Mouse (Mus musculus) kidney, adult 18-20 months (tissue): ENCODE results near the gene Utp14a.
A peak's percentile ranks its signal among the peaks of the same experiment; 100 is the strongest.

Experiments used
- DNase-seq: peaks from one replicate; pipeline ENCODE4 v3.0.0; 2021

The Utp14a gene

DNA sequence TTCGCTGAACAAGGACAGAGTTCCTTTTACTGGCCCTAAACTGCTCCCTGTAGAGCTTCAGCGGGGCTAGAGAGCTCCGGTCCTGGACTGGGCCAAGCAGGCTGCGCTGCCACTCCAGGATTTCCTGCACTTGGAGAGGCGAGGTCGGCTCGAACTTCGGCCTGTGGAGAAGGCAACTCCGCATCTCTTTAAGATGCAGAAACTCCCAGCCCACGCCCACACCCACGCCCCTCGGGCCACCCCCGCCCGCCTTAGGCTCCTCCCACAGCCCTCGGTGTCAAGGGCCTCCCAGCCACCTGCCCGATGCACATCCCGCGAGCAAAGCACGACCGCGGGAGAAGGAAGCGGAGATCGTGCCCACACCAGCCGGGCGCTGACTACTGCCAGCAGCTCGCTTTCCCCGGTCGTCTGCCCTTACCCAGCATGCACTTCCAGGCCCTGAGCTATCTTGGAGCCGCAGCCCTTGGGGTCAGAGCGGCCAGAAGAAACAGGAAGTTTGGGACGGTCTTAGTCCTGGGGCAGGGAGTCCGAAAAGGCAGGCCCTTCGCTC, 57.9 kb downstream of the Utp14a start:
- DNase-seq: peak; percentile 89

DNA sequence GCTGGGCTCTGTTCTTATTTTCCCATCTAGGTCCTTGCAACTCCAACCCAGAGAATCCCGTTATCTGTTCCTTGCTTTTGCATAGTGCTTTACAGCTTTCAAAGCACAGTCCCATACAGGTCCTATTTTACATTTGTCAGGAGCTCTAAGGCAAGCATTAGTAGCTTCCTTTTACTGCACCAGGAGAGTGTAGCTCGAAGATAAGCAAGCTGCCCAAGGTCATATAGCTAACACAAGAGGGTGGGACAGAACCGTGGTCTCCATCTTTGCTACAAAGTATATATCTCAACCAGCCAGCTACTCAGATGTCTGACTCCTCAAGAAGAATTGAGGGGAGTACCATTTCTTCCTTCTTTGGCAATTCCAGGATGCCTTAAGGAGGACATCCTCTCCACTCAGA, 60.8 kb downstream of the Utp14a start:
- DNase-seq: no peak

DNA sequence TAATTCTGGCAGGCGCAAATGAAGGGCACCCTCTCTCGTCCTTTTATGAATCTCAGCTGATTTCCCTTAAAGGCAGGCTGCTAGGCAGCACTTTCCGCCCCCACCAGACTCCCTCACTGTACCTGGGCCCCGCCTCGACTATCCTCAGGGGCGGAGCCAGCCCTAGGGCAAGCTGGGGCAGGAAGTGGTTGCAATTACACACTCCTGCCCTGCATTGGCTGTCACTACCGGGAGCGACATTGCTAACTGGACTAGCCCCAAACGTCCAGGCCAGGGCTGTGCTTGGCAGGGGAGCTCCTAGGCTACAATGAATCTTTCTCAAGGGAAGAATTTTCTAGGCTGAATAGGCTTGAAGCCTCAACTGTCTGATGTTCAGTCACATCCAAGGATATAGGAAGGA, 61.5 kb downstream of the Utp14a start:
- peak; percentile 33 for DNase-seq
